Mouse (Mus musculus): ENCODE measurements around the gene Srpk1. TPM values are rescaled to one million over a fixed set of nuclear protein-coding genes. Genes with fewer than 3 reads are reported as not detected.
A peak's percentile ranks its signal among the peaks of the same experiment; 100 is the strongest.

Gene Srpk1
- polyA plus RNA-seq, 1 experiment from 2014 or later: 79.2 TPM

GRCm38 (mm10) chr17:28537881-28538280 is 84.6 kb downstream of the Srpk1 start:
- no peak for DNase-seq (ENCODE audit: low spot score)

More at GRCm38 (mm10) chr17:28537881-28538280, 84.6 kb downstream of the Srpk1 start:
- no peaks in the 10 kb centered on the region for H3K36me3 ChIP-seq (ENCODE audit: insufficient read depth, low read length)
- no peak overlapping the region for H3K27ac ChIP-seq
- 56% methylated on average over 12 of the region's 12 CpGs for WGBS
- TF ChIP-seq CTCF (IDR thresholded peaks at IDR 0.05; ENCODE audit: low read depth): 0 out of 2 replicates have a peak, but pooled peaks have one; percentile 14
- no peaks in the 10 kb centered on the region for H3K27me3 ChIP-seq (ENCODE audit: insufficient read depth, low read length)
- no peak overlapping the region for H3K9ac ChIP-seq (ENCODE audit: low read depth, low read length)
- H3K4me2 ChIP-seq (ENCODE audit: low read length): no peak overlapping the region
- no peak overlapping the region for H3K4me3 ChIP-seq (replicated peaks; ENCODE audit: low read depth, low read length)
- H3K9me3 ChIP-seq (replicated peaks; ENCODE audit: low read length): 0 out of 2 replicates have a peak, but pooled peaks cover 3% of the 10 kb centered on the region
- H3K4me1 ChIP-seq (replicated peaks; ENCODE audit: insufficient read depth, low read length): no peaks in the 10 kb centered on the region
- ATAC-seq (replicated peaks; ENCODE audit: low FRiP score, low read depth): no peak

Small RNA genes within 50 kb of the gene (microRNA-seq; reads per million reads assigned to microRNA genes)
- not detected for gene Mir6969

Other genes starting within 250 kb of the Srpk1 start
- gene Fkbp5, start 105.2 kb downstream of the Srpk1 start, polyA plus RNA-seq (2015; fragmentation: Nextera tagmentation; extraction: Ambion mirVana): 16.2 and 20.4 TPM in 2 replicates
- not detected in 2 replicates for gene Armc12, start 91.9 kb downstream of the Srpk1 start, polyA plus RNA-seq (2015; fragmentation: Nextera tagmentation; extraction: Ambion mirVana)
- not detected in 2 replicates for gene Clpsl2, start 73.3 kb downstream of the Srpk1 start, polyA plus RNA-seq (2015; fragmentation: Nextera tagmentation; extraction: Ambion mirVana)
- not detected in 2 replicates for gene Clps, start 61.9 kb downstream of the Srpk1 start, polyA plus RNA-seq (2015; fragmentation: Nextera tagmentation; extraction: Ambion mirVana)
- 0.17 TPM in 1 of 2 replicates, not detected in the other for gene Lhfpl5, start 47.1 kb downstream of the Srpk1 start, polyA plus RNA-seq (2015; fragmentation: Nextera tagmentation; extraction: Ambion mirVana)
- 0.56 and 0.76 TPM in 2 replicates for gene Slc26a8, start 67.5 kb upstream of the Srpk1 start, polyA plus RNA-seq (2015; fragmentation: Nextera tagmentation; extraction: Ambion mirVana)
- gene Mapk14, start 68.6 kb upstream of the Srpk1 start, polyA plus RNA-seq (2015; fragmentation: Nextera tagmentation; extraction: Ambion mirVana): 33.8 and 34.0 TPM in 2 replicates
- 0.66 and 0.71 TPM in 2 replicates for gene AC170998.1, start 103.4 kb upstream of the Srpk1 start, polyA plus RNA-seq (2015; fragmentation: Nextera tagmentation; extraction: Ambion mirVana)
- gene Mapk13, start 146.6 kb upstream of the Srpk1 start, polyA plus RNA-seq (2015; fragmentation: Nextera tagmentation; extraction: Ambion mirVana): 43.5 and 47.7 TPM in 2 replicates
- 7.1 and 8.3 TPM in 2 replicates for gene Brpf3, start 178.4 kb upstream of the Srpk1 start, polyA plus RNA-seq (2015; fragmentation: Nextera tagmentation; extraction: Ambion mirVana)
- gene Pnpla1, start 235.7 kb upstream of the Srpk1 start, polyA plus RNA-seq (2015; fragmentation: Nextera tagmentation; extraction: Ambion mirVana): not detected in 2 replicates

All from kidney, postnatal 0 days (tissue).